Mouse (Mus musculus) c-Kit-positive CD71-negative TER-119-negative erythroid progenitor cells, embryonic 14.5 days (primary cell): Measurements from ENCODE around the gene Tac2.
"Not testable (repeated sequence)": the region's sequence is repeated elsewhere in the genome, so short reads cannot be mapped to it uniquely, and the experiment has no call there.

Source experiments
- DNase-seq: peaks from one replicate; pipeline ENCODE4 v3.0.0-alpha.2; 2013; ENCODE audit warnings: low read depth

Tac2 gene

GRCm38 (mm10) chr10:127759181-127760110, 35.2 kb downstream of the Tac2 start, which contains the start of the genes Rdh1 and Rdh16f1:
Gene Rdh1, plus strand, starts transcription at chr10:127759721.
Gene Rdh16f1, plus strand, starts transcription at chr10:127759787.
- no peak for DNase-seq

- DNase-seq, result not testable (repeated sequence)
These were observed 38.6 kb downstream of the Tac2 start for GRCm38 (mm10) chr10:127762926-127763325.

DNA sequence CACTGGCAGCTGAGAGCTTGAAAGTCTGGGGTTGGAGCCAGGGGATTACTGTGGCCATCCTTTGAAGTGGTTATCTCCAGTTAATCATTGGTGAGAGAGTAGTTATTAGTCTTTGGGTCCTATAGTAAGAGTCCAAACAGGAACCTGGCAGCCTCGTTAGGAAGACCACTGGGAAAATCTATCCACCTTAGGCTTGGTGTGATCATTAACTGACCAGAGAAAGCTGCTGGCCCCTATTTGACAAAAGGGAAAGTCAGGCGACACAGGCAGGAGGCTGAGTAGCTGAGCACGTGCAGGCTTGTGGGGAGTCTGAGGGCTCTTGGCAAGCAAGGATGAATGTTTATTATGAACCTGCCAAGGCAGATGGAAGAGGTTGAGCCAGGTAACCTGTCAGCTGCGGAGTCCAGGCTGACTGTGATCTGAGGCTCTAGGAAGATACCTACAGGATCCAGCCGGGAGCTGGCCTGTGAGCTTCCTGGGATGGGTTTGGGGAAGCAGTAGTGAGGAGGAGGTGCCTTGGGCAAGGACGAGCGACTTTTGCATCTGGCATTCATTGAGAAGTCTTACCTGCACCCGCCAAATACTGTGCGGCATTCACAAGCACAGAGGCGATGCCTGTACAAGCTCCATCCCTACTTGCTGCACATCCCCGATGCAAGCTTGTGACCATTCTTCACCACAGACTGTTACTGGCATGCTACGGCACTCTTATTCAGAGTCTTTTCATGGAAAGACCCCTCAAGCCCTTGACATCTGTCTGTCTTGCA, 39.8 kb downstream of the Tac2 start:
- no peak for DNase-seq

GRCm38 (mm10) chr10:127766564-127766963, 42.3 kb downstream of the Tac2 start:
- no peak for DNase-seq

DNA sequence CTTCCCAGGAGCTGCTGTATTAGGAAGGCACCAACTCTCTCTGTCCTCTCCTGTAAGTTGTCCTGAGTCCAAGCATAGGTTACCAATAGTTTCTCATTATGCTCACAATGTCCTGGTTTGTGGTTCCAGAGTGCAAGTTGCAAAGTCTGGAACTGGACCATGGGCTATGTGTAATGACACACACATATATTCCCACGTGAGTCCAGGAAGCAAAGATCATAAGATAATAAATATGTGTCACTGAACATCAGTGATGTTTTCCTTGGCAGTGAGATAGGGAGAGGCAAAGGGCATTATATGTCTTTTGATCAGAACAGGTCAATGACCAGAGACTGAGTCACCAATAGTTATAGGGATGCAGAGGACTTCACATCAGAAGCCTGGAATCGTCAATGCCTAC, 51.7 kb downstream of the Tac2 start, which contains the start of gene Rdh9:
TSS of gene Rdh9 (plus strand) at position 376 of the 400 bp plus-strand sequence.
- DNase-seq, result no peak
